Mouse (Mus musculus) stomach, embryonic 15.5 days (tissue): ENCODE measurements around the gene Plekhm1. TPM values are rescaled to one million over a fixed set of nuclear protein-coding genes. Genes with fewer than 3 reads are reported as not detected.

Experiments used
- ATAC-seq: fragments of 200-750 bp; cut with Nextera tagmentation; 2 replicates; pipeline ENCODE4 v1.8.0; 2017; ENCODE audit warnings: low read depth, moderate number of reproducible peaks, moderate TSS enrichment; ENCODE audit not compliant: insufficient read depth, low FRiP score
- H3K27ac ChIP-seq: fragments of 300-500 bp; sonication (generic); 2 replicates; pipeline ENCODE4 v1.5.1; 2015; ENCODE audit warnings: mild to moderate bottlenecking, inconsistent platforms
- H3K27me3 ChIP-seq: fragments of 300-500 bp; sonication (generic); replicated peaks from 2 replicates; pipeline ENCODE4 v1.6.1; 2015; ENCODE audit warnings: inconsistent platforms
- H3K36me3 ChIP-seq: fragments of 300-500 bp; sonication (generic); 2 replicates; pipeline ENCODE4 v1.6.1; 2015; ENCODE audit warnings: inconsistent platforms
- H3K4me1 ChIP-seq: fragments of 300-500 bp; sonication (generic); 2 replicates; pipeline ENCODE4 v1.6.1; 2015; ENCODE audit warnings: inconsistent platforms
- H3K4me2 ChIP-seq: fragments of 300-500 bp; sonication (generic); 2 replicates; pipeline ENCODE4 v1.6.1; 2015; ENCODE audit warnings: mild to moderate bottlenecking, inconsistent platforms
- H3K4me3 ChIP-seq: fragments of 300-500 bp; sonication (generic); replicated peaks from 2 replicates; pipeline ENCODE4 v1.5.1; 2015; ENCODE audit warnings: inconsistent platforms
- H3K9ac ChIP-seq: fragments of 300-500 bp; sonication (generic); 2 replicates; pipeline ENCODE4 v1.6.1; 2015; ENCODE audit warnings: inconsistent platforms
- H3K9me3 ChIP-seq: fragments of 300-500 bp; sonication (generic); 2 replicates; pipeline ENCODE4 v1.6.1; 2016; ENCODE audit warnings: inconsistent platforms
- WGBS: fragments of 180-500 bp; shearing (Covaris S2); methylation state at CpG from one replicate; pipeline ENCODE4 v1.1.7; 2015; 5-methylcytosine and 5-hydroxymethylcytosine counted together
- polyA plus RNA-seq: library from polyadenylated mRNA; unstranded; fragments of >200 nt; fragmentation: Nextera tagmentation; extraction: Ambion mirVana; gene quantifications from 2 replicates; pipeline ENCODE4 v1.2.1, GENCODE M21; 2015

Gene Plekhm1
- polyA plus RNA-seq, 1 experiment from 2014 or later: 5.9 TPM

DNA sequence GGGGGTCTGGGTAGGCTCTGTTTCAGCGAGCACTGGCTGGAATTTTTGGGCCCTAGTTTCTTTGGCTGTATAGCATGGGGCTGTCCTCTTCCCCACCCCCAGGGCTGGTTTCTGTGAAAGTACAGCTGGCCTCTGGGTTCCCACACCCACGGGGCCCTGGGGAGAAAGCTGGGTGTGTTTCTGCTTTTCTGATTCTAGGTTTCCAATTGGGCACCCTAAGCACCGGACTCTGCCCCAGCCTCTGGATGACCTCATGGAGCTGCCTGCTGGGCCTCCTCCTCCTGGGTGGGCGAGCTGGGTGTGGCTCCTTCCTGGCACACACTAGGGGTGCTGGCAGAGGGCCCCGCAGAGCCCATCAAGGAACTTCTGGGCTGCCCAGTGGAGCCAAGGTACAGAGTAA, 65.8 kb downstream of the Plekhm1 start:
- ATAC-seq: peak; percentile 90
- WGBS: 30% methylated on average over 5 of the region's 5 CpGs
- Histone ChIP-seq H3K27ac (peak overlapping the region; percentile 90), H3K9me3 (no peaks in the 10 kb centered on the region), H3K4me1 (peaks cover 17% of the 10 kb centered on the region), H3K9ac (no peak overlapping the region), H3K4me2 (peak overlapping the region; percentile 33), H3K27me3 (no peaks in the 10 kb centered on the region), H3K4me3 (no peak overlapping the region), H3K36me3 (no peaks in the 10 kb centered on the region)

DNA sequence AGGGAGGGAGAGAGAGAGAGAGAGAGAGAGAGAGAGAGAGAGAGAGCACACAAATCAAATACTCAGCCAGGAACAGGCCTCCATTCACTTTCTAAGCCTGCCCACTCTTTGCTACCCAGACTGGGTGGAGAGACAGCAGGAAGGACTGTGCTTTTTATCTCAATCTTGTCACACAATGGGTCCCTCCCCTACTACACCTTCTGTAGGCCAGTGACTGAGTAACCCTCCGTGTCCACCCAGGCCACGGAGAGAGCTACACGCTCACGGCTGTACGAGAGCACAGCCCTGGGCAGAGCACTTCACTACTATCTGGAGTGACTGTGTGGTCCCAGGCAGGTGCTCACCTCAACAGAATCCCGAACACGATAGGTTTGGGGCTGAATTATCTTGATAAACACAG, 66.3 kb downstream of the Plekhm1 start:
- H3K27me3 ChIP-seq: no peaks in the 10 kb centered on the region
- peaks cover 17% of the 10 kb centered on the region for H3K4me1 ChIP-seq
- H3K9me3 ChIP-seq: no peaks in the 10 kb centered on the region
- peak; percentile 50 for ATAC-seq
- peak overlapping the region; percentile 33 for H3K4me2 ChIP-seq
- no peaks in the 10 kb centered on the region for H3K36me3 ChIP-seq
- peak overlapping the region; percentile 90 for H3K27ac ChIP-seq
- H3K9ac ChIP-seq: no peak overlapping the region
- no peak overlapping the region for H3K4me3 ChIP-seq
- WGBS: 49% methylated on average over 7 of the region's 7 CpGs

GRCm38 (mm10) chr11:103345408-103346091, 66.9 kb downstream of the Plekhm1 start:
- no peaks in the 10 kb centered on the region for H3K36me3 ChIP-seq

DNA sequence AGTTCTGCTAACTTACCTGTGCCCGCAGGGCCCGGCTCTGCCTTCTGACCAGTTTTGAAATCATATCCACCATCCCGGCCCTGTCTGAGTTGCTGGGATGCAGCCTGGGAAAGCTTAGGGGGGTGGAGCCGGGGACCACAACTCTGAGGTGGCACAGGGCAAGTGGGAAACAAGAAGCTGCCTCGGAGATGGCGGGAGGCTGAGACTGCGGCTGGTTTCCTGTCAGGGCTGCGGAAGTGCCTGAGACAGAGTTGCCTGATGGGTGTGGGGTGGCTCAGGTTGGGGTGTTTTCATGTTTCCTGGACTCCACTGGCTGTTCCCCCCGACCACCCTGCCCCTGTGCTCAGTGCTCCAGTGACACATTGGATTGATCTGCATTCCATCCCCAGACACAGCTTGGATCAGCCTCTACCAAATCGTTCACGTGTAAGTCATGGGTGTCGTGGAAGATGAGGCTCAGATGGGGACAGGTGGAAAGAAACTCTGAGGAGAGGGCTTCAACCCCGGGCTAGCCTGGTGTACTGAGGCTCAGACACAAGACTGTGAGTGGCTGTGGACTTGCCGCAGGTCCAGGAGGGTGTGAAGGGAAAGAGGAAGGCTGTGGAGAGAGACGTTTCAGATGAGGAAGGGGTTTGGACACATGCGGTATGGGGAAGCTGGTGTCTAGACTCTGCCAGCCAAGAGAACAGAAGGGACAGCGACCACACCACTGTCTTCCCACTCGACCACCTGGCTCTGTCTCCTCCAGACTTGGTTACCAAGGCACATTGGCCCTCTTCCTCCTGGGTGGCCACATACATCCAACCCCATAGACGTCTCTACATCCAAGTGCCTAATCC, 67.8 kb downstream of the Plekhm1 start:
- no peaks in the 10 kb centered on the region for H3K36me3 ChIP-seq
- no peak for ATAC-seq
- no peak overlapping the region for H3K4me3 ChIP-seq
- no peak overlapping the region for H3K9ac ChIP-seq
- peaks cover 29% of the 10 kb centered on the region for H3K4me1 ChIP-seq
- H3K27ac ChIP-seq: peak overlapping the region; percentile 90; the same call in 1 of the 2 replicates
- H3K9me3 ChIP-seq: no peaks in the 10 kb centered on the region
- WGBS: 60% methylated on average over 19 of the region's 19 CpGs
- no peaks in the 10 kb centered on the region for H3K27me3 ChIP-seq
- no peak overlapping the region for H3K4me2 ChIP-seq

More at GRCm38 (mm10) chr11:103345408-103346091, 66.9 kb downstream of the Plekhm1 start:
- no peaks in the 10 kb centered on the region for H3K27me3 ChIP-seq
- H3K9ac ChIP-seq: no peak overlapping the region
- 0 out of 2 replicates have a peak overlapping the region, but pooled peaks have one; percentile 5 for H3K4me2 ChIP-seq
- no peak overlapping the region for H3K4me3 ChIP-seq
- peak overlapping the region; percentile 90 for H3K27ac ChIP-seq
- H3K9me3 ChIP-seq: no peaks in the 10 kb centered on the region
- 65% methylated on average over 7 of the region's 7 CpGs for WGBS
- no peak for ATAC-seq
- peaks cover 20% of the 10 kb centered on the region for H3K4me1 ChIP-seq

GRCm38 (mm10) chr11:103343881-103344280, 68.6 kb downstream of the Plekhm1 start:
- Histone ChIP-seq H3K9ac (no peak overlapping the region), H3K27ac (no peak overlapping the region), H3K27me3 (no peaks in the 10 kb centered on the region), H3K4me3 (no peak overlapping the region), H3K4me2 (0 out of 2 replicates have a peak overlapping the region, but pooled peaks have one; percentile 3), H3K4me1 (peaks cover 32% of the 10 kb centered on the region), H3K9me3 (no peaks in the 10 kb centered on the region), H3K36me3 (no peaks in the 10 kb centered on the region)
- ATAC-seq: no peak
- WGBS: 76% methylated on average over 1 of the region's 1 CpGs

DNA sequence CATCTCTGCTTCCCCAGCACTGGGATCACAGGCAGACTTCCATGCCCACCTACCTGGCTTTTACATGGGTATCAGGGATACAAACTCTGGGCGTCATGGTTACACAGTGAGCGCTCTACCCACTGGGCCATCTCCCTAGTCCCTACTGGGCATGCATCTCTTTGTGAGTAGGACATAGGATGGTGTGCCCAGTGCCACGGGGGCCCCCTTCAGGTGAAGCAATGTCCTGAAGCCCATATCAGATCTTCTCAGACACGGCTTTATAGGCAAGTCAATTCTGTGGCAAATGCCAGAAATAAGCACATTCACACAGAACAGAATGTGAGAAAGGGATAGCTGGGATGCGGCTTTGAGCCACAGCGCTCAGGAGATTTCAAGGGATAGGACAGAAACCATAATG, 69.4 kb downstream of the Plekhm1 start:
- H3K4me1 ChIP-seq: peaks cover 36% of the 10 kb centered on the region
- no peak overlapping the region for H3K4me2 ChIP-seq
- H3K4me3 ChIP-seq: no peak overlapping the region
- H3K27ac ChIP-seq: no peak overlapping the region
- no peaks in the 10 kb centered on the region for H3K36me3 ChIP-seq
- H3K9ac ChIP-seq: no peak overlapping the region
- no peaks in the 10 kb centered on the region for H3K27me3 ChIP-seq
- WGBS: 82% methylated on average over 6 of the region's 6 CpGs
- no peak for ATAC-seq
- H3K9me3 ChIP-seq: no peaks in the 10 kb centered on the region

DNA sequence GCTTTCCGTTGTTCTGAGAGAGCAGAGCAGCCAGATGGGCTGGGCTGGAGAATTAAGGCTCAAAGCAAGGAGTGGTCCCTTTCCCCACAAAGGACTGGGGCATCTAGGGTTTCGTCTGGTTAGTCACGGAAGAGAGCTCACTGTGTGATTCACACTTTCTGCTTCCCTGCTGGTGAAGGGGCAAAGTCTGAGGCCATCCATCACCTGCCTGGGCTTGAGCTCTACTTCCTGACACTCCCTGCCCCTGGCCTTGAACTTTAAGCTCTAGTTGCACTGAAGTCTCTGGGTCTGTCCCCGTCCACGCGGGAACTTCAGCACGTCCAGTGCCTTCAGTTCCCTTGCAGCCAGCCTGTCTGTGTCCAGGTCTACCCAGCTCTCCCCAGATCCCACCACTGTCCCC, 71.8 kb downstream of the Plekhm1 start:
- ATAC-seq: peak; percentile 65; the same call in 1 of the 2 replicates
- Histone ChIP-seq H3K9me3 (no peaks in the 10 kb centered on the region), H3K4me1 (peaks cover 31% of the 10 kb centered on the region), H3K27ac (peak overlapping the region; percentile 89), H3K4me2 (peak overlapping the region; percentile 57), H3K4me3 (peak overlapping the region; percentile 24; the same call in 1 of the 2 replicates), H3K36me3 (no peaks in the 10 kb centered on the region), H3K9ac (no peak overlapping the region), H3K27me3 (no peaks in the 10 kb centered on the region)
- WGBS: 26% methylated on average over 7 of the region's 7 CpGs

DNA sequence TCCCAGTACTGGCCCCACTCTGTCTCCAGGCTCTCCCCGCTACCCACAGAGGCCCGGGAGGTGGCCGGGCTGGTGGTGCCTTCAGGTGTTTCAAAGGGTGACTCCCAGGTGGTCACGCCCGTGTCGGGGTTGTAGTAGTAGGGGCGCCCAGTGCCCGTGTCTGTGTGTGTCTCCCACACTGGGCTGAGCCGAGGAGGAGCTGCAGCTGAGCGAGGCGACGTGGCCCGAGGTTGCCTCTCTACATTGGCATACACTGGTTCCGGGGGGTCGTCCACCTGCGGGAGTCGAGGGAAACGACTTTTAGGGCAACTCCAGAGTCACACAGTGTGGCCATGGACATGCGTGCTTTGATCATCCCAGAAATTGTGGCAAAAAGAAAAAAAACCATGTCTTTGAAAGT, 72.4 kb downstream of the Plekhm1 start:
- Histone ChIP-seq H3K9me3 (no peaks in the 10 kb centered on the region), H3K4me3 (peak overlapping the region; percentile 24), H3K27me3 (no peaks in the 10 kb centered on the region), H3K36me3 (no peaks in the 10 kb centered on the region), H3K27ac (peak overlapping the region; percentile 89), H3K9ac (no peak overlapping the region), H3K4me1 (peaks cover 31% of the 10 kb centered on the region), H3K4me2 (peak overlapping the region; percentile 57)
- peak; percentile 31 for ATAC-seq
- WGBS: 45% methylated on average over 19 of the region's 19 CpGs

DNA sequence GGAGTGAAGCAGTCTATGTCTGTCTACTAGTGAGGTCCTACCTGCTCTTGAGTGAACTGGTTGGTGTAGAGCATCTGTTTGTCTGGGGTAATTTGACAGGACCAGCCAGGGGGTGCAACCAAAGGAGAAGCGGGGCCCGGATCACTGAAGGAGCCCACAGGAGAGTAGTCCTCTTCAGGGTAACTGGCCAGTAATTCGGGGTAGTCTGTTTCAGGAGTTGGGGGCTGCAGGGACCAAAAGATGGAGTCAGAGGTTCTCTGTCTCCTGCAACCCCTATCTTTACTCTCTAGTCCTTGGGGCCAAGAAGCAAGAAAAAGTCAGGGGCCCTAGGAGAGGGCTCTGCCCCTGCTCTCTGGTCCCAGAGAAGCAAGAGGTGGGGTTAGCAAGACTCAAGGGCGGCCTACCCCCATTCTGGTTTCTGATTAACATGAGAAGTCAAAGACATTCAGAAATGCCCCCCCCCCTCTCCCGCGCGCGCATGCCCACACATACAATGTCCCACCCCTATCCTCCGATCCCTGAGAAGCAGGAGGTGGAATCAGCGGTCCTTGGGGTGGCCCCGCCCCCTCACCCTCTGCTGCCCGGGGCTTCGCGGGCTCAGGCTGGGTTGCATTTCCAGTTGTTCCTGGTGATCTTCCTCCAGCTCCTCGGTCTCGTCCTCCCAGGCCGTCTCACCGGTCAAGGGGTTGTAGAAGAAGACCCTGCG, 72.9 kb downstream of the Plekhm1 start:
- peaks cover 27% of the 10 kb centered on the region for H3K4me1 ChIP-seq
- H3K9me3 ChIP-seq: no peaks in the 10 kb centered on the region
- WGBS: 33% methylated on average over 16 of the region's 19 CpGs
- H3K36me3 ChIP-seq: no peaks in the 10 kb centered on the region
- H3K9ac ChIP-seq: no peak overlapping the region
- H3K4me3 ChIP-seq: peak overlapping the region; percentile 24
- peak; percentile 65 for ATAC-seq
- H3K27ac ChIP-seq: peak overlapping the region; percentile 89
- peak overlapping the region; percentile 57 for H3K4me2 ChIP-seq
- H3K27me3 ChIP-seq: no peaks in the 10 kb centered on the region

DNA sequence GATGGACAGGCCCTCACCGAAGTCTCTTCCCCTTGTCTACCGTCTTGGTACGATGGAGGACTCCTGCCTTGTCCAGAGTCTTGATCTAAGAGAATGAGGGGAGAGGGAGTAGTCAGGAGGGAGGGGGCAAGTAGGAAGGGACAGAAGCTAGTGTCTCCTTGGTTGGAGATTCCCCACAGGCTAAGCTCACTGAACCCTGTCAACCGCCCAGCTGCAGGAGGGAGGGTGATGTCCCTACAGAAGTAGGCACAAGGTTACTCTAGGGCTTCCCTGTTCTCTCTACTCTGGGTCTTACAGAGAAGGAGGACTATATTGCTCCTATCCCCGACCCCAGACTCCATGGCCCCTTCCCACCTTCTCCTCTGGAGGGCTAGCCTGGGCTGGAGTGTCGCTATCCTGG, 73.8 kb downstream of the Plekhm1 start:
- ATAC-seq: no peak
- Histone ChIP-seq H3K27ac (no peak overlapping the region), H3K9me3 (no peaks in the 10 kb centered on the region), H3K4me2 (no peak overlapping the region), H3K4me1 (peaks cover 29% of the 10 kb centered on the region), H3K9ac (no peak overlapping the region), H3K27me3 (peaks cover 8% of the 10 kb centered on the region; the same call in 1 of the 2 replicates), H3K36me3 (no peaks in the 10 kb centered on the region), H3K4me3 (no peak overlapping the region)
- WGBS: 95% methylated on average over 6 of the region's 6 CpGs

DNA sequence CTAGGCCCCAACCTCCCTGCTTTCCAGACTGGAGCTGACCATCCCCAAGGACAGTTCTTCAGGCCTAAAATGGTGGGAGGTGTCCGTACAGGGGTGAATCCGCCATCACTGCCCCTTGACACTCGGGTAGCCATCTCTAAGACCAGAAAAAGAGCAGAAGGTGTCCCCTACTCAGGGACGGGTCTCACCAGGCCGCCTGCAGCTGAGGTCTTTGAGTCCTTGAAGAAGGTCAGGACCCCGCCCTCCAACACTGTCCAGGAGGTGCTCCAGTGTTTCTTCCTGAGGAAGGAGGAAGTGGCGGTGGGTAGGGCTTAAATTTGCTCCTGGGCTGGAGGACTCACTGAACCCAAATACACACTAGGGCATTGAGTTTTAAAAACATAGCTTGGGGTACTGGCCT, 74.4 kb downstream of the Plekhm1 start:
- Histone ChIP-seq H3K9ac (no peak overlapping the region), H3K4me1 (peaks cover 32% of the 10 kb centered on the region), H3K27ac (peak overlapping the region; percentile 35; the same call in 1 of the 2 replicates), H3K4me3 (no peak overlapping the region), H3K9me3 (no peaks in the 10 kb centered on the region), H3K4me2 (no peak overlapping the region), H3K36me3 (no peaks in the 10 kb centered on the region), H3K27me3 (peaks cover 13% of the 10 kb centered on the region)
- ATAC-seq: no peak
- WGBS: 83% methylated on average over 7 of the region's 7 CpGs
